Mouse (Mus musculus): ENCODE data around the gene B3gnt2.

B3gnt2 gene

GRCm38 (mm10) chr11:22868582-22868981, 7.8 kb upstream of the B3gnt2 start:
- no peak for DNase-seq

- DNase-seq = no peak
Measured at GRCm38 (mm10) chr11:22867691-22868090, 6.9 kb upstream of the B3gnt2 start.

GRCm38 (mm10) chr11:22865635-22866246, 5.0 kb upstream of the B3gnt2 start:
- no peak for DNase-seq

- peak; percentile 60 for DNase-seq
Measured at GRCm38 (mm10) chr11:22864305-22865060, 3.7 kb upstream of the B3gnt2 start.

GRCm38 (mm10) chr11:22863581-22863980, 2.8 kb upstream of the B3gnt2 start:
- no peak for DNase-seq

- DNase-seq = no peak
Measured at GRCm38 (mm10) chr11:22861315-22861714, 554 bp upstream of the B3gnt2 start.

GRCm38 (mm10) chr11:22859633-22860334, 977 bp downstream of the B3gnt2 start:
- peak; percentile 92 for DNase-seq

GRCm38 (mm10) chr11:22859301-22859632, 1.5 kb downstream of the B3gnt2 start:
- DNase-seq = no peak

GRCm38 (mm10) chr11:22858441-22859300, 2.1 kb downstream of the B3gnt2 start:
- no peak for DNase-seq

- peak; percentile 47 for DNase-seq
Measured at GRCm38 (mm10) chr11:22857705-22858440, 2.9 kb downstream of the B3gnt2 start.

- no peak for DNase-seq
Measured at GRCm38 (mm10) chr11:22857106-22857704, 3.6 kb downstream of the B3gnt2 start.

- DNase-seq = no peak
Measured at GRCm38 (mm10) chr11:22856371-22856965, 4.3 kb downstream of the B3gnt2 start.

GRCm38 (mm10) chr11:22854571-22854970, 6.2 kb downstream of the B3gnt2 start:
- no peak for DNase-seq

- DNase-seq = no peak
Measured at GRCm38 (mm10) chr11:22853477-22854157, 7.1 kb downstream of the B3gnt2 start.

- no peak for DNase-seq
Measured at GRCm38 (mm10) chr11:22852510-22852909, 8.3 kb downstream of the B3gnt2 start.

- DNase-seq = peak; percentile 51
Measured at GRCm38 (mm10) chr11:22851416-22851815, 9.3 kb downstream of the B3gnt2 start.

- DNase-seq = peak; percentile 53
Measured at GRCm38 (mm10) chr11:22850077-22850476, 10.7 kb downstream of the B3gnt2 start.

- DNase-seq = no peak
Measured at GRCm38 (mm10) chr11:22848649-22849195, 12.0 kb downstream of the B3gnt2 start.

GRCm38 (mm10) chr11:22847732-22848648, 12.8 kb downstream of the B3gnt2 start:
- peak; percentile 79 for DNase-seq
